Mouse (Mus musculus) left cerebral cortex, adult 2 months (tissue): Measurements from ENCODE around the gene Crybb2. TPM values are rescaled to one million over a fixed set of nuclear protein-coding genes. Genes with fewer than 3 reads are reported as not detected.
"Not testable (repeated sequence)": the region's sequence is repeated elsewhere in the genome, so short reads cannot be mapped to it uniquely, and the experiment has no call there.

Experiments used
- DNase-seq, 2 experiments: peaks; one replicate each; pipeline ENCODE4 v3.0.0; 2021 to 2022; ENCODE audit warnings: low spot score in 2 of 2, mixed read lengths in 1 of 2; ENCODE audit errors: extremely low spot score in 1 of 2
- H3K27ac ChIP-seq: fragments of 200-600 bp; 2 replicates; pipeline ENCODE4 v1.8.1; 2022
- H3K4me3 ChIP-seq: fragments of 200-600 bp; 2 replicates; pipeline ENCODE4 v1.8.1; 2022
- CTCF ChIP-seq: fragments of 200-600 bp; IDR thresholded peaks from 2 replicates; pipeline ENCODE4 v1.8.1; 2022; ENCODE audit warnings: antibody characterized with exemption, mild to moderate bottlenecking, moderate library complexity
- intact Hi-C: fragments of 180-260 bp; cut with DNase I; formaldehyde crosslinking; loops from one replicate; pipeline ENCODE4 v1.15.1; 2025
- long read RNA-seq, 2 experiments: library from polyadenylated mRNA; stranded (forward); transcript quantifications; one replicate each; pipeline ENCODE4 v2.0.0; 2021; ENCODE audit warnings: borderline mapping rate in 2 of 2
- total RNA-seq, 2 experiments: library from RNA; stranded (reverse); gene quantifications; 2 replicates each; pipeline ENCODE4 v1.2.3; 2021

Gene Crybb2
- total RNA-seq = not detected
- long read RNA-seq, experiment 1 = 0 reads
- long read RNA-seq, experiment 2 = 0 reads

DNA sequence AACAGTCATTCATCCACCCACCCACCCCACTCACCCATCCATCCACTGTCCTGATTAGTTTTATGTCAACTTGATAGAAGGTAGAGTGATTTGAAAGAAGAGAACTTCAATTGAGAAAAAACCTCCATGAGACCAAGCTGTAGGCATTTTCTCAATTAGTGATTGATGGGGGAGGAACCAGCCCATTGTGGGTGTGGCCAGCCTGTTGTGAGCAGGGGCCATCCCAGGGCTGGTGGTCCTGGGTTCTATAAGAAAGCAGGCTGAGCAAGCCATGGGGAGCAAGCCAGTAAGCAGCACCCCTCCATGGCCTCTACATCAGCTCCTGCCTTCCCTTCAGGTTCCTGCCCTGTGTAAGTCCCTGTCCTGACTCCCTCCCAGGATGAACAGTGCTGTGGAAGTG lies at the start of gene Crybb2:
Gene Crybb2 (minus strand): TSS at position 101 of the 400 bp plus-strand sequence.
- no peak for DNase-seq
- TF ChIP-seq CTCF = no peak
- H3K4me3 ChIP-seq = no peak within 1 kb of the TSS
- intact Hi-C loops = no loop called here
- no peak within 1 kb of the TSS for H3K27ac ChIP-seq

DNA sequence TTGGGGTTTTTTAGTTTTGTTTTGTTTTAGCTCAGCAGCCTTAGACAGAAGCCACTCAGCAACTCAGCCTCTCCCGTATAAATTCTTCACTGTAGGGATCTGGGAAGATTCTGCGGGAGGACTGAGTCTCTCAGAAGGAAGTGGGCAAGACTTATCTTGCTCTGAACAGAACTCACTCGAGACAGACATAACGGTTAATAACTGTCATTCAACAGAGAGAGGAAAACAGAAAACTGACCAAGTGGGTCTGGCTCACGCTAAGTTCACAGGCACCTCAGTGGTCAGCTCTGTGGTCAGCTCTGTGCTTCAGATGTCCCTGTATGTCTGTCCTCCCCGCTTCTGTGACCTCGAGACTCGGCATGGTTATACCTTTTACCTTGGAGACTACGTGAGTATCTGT lies 49.4 kb upstream of the Crybb2 start:
- no peak for DNase-seq
- intact Hi-C loops = no loop called here
- Histone ChIP-seq H3K4me3 (no peak overlapping the region), H3K27ac (peak overlapping the region; percentile 9)
- no peak for TF ChIP-seq CTCF

DNA sequence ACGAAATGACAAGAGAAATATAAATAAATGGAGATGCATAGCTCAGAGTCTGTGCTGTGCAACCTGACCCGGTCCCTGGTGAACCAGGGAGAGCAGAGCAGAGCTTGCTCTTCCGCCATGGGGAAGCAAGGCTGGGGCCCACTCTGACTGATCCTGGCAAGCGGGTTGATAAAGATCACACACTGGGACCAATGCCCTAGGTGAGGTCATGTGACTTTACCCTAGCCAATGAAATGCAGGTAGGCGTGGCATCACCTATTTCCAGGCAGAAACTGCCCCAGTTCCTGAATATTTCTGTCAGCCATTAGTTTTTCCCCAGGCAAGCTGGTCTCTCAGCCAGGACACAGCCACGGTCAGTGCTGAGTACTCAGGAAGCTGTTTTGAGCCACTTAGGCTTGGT lies 48.8 kb upstream of the Crybb2 start:
- no peak overlapping the region for H3K27ac ChIP-seq
- no peak for DNase-seq
- TF ChIP-seq CTCF = no peak
- H3K4me3 ChIP-seq = no peak overlapping the region
- intact Hi-C loops = no loop called here

DNA sequence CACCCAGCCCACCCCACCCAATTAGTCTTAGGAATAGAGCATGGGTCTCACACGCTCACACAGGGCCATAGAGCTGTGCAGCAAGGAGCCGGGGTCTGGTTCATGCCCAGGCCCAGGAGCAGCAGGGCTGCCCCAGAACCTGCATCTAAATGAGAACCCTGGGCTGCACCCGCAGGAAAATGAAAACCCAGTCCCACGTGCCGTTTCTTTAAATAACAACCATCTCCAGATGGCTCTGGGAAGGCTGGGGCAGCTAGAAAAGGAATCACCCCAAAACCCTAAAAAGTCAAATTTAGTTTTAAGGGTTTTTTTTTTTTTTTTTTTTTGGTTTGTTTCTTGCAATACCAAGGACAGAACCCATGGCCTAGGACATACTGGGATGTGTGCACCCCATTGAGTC lies 47.4 kb upstream of the Crybb2 start:
- H3K4me3 ChIP-seq = no peak overlapping the region
- DNase-seq = no peak
- intact Hi-C loops = no loop called here
- no peak for TF ChIP-seq CTCF
- H3K27ac ChIP-seq = peak overlapping the region; percentile 13; the same call in 1 of the 2 replicates

DNA sequence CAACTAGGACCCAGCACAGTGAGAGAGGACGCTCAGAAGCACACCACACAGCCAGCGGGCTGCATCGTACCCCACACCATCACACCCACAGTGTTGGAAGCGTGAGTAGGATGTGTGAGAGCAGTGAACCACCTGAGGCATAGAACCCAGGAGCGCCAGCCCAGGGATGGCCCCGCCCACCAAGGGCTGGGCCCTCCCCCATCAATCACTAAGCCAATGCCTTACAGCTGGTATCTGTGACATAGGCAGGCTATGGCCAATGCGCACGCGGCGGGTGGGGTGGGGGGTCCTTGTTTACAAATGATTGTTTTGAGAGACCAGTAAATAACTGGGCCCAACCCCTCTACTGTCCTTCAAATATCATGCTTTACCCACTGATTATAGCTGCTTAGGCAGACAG lies 46.0 kb upstream of the Crybb2 start:
- no peak for DNase-seq
- Histone ChIP-seq H3K4me3 (no peak overlapping the region), H3K27ac (no peak overlapping the region)
- TF ChIP-seq CTCF = no peak
- intact Hi-C loops = no loop called here

DNA sequence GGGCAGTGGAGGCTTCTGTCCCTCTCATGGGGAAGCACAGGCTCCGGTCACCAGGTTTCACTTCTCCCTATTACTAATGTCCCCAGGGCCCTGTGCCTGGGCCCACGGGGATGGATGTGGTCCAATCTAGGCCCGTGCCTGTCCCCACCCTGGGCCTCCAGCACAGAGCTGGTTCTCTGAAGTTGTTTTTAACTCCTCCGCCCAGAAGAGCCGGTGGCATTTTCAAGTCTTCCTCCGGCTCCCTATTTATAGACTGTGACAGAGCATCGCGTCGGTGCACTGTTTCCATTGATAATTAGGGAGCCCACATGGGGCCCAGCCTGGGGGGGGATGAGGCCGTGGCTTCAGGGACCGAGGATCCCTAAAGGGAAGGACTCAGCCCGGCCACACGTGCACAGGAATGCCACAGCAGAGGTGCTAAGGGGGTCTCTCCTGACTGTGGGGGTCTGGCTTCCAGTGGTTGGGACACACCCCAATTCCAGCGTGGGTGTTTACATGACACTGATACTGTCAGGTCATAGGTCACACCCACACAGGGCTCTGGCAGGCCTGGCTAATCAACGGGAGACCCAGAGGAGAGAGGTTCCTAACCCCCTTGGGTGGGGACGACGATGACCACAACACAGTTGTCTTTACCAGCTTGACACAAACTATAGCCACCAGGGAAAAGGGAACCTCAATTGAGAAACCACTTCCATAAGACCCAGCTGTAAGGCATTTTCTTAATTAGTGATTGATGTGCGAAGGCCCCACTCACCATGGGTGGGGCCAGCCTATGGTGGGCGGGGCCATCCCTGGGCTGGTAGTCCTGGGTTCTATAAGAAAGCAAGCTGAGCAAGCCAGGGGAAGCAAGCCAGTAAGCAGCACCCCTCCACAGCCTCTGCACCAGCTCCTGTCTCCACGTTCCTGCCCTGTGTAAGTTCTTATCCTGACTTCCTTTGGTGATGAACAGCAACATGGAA lies 44.6 kb upstream of the Crybb2 start:
- Histone ChIP-seq H3K27ac (peak overlapping the region; percentile 78), H3K4me3 (no peak overlapping the region)
- TF ChIP-seq CTCF = no peak
- peak; percentile 51 to 56 for DNase-seq
- intact Hi-C loops = no loop called here

DNA sequence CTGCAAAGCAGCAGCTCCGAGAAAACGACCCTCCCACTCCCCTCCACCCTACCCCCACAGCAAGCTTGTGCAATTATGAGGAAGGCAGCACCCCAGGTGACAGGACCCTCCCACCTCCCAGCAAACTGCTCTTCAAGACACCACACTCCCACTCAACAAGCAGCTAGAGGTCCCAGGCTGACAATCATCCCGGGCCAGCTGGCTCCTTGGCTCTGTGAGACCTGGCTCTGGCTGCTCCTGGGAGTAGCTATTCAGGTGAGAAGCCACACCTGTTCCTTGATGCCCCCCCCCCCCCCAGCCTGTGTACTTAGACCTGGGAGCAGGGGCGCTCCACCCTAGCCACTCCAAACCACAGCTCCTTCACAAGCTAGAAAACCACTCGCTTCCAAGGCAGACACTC lies 43.2 kb upstream of the Crybb2 start:
- no peak for TF ChIP-seq CTCF
- H3K4me3 ChIP-seq = no peak overlapping the region
- intact Hi-C loops = no loop called here
- DNase-seq = no peak
- no peak overlapping the region for H3K27ac ChIP-seq

DNA sequence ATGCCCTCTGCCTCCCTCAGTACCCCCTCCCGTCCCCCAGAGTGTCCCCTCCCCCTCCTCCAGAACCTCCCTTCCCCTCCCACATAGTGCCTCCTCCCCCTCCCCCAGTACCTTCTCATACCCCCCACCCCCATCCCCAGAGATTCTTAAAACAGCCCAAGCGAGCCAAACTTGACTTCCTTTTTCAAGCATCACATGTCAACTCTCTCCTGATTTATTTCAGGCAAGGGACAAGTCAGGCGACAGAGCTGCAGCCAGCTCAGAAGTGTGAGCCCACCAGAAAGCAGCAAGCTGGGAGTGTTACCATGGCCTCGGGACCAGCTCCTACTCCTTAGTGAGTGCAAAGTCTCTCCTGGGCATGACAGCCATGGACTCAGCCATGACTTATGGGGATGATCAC lies 41.4 kb upstream of the Crybb2 start:
- intact Hi-C loops = no loop called here
- no peak for DNase-seq
- no peak overlapping the region for H3K4me3 ChIP-seq
- TF ChIP-seq CTCF = no peak
- no peak overlapping the region for H3K27ac ChIP-seq

DNA sequence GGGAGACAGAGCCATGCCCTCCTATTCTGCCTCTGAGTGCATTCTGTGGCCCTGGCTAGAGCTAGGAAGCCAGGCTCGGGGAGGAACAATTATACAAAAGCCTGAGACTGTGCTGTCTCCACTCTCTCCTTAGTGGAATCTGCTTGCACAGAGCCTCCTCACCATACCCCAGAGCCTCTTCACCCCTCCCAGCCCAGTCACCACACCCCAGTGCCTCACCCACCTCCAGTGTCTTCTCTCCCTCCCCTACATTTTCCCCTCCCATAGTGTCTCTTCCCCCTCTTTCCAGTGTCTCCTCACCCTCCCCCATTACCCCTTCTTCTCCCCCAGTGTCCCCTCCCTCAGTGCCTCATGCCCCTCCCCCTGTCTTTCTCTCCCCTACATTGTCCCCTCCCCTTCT lies 41.0 kb upstream of the Crybb2 start:
- peak overlapping the region; percentile 47 for H3K27ac ChIP-seq
- no peak for DNase-seq
- no peak for TF ChIP-seq CTCF
- intact Hi-C loops = no loop called here
- no peak overlapping the region for H3K4me3 ChIP-seq

DNA sequence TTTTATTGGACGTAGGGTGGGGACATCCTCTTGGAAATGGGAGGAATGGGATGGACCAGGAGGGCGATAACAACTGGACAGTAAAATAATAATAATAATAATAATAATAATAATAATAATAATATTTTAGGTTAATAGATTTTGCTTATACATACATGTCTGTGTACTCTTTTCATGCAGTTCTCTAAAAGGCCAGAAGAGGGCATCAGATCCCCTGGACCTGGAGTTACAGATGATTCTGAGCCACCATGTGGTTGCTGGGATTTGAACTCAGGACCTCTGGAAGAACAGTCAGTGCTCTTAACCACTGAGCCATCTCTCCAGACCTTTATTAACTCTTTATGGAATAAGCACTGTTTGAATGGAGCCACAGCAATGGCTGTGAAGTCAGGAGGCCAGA lies 39.7 kb upstream of the Crybb2 start:
- TF ChIP-seq CTCF = peak; percentile 65
- intact Hi-C loops = not testable (repeated sequence)

DNA sequence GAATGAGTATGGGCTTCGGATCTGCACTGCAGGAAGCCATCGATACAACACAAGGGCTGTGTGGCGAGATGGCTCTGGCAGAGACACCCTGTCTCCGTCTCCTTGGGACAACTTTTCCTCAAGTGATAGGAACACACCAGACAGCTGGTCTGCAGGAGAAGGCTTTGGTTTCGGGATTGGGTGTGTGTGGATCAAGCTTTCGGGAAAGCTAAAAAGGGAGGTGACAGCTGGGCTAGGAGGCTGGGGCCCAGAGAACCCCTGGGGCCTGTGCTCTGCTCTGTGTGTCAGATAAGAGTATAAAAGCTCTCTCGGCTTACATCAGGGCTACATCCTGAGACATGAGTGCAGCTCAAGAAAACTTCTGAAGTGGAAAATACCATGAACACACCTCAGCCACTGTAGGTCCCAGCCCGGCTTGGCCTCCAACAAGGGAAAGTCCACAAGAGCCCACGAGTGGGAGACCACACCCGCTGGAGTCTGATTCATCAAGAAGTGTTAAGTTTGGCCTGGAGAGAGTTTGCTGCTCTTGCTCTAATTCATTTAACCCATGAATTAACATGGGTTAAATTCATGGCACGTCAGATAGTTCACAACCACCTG lies 38.3 kb upstream of the Crybb2 start:
- Histone ChIP-seq H3K27ac (no peak overlapping the region), H3K4me3 (no peak overlapping the region)
- intact Hi-C loops = no loop called here
- no peak for DNase-seq
- no peak for TF ChIP-seq CTCF

More for the DNA sequence above, 39.7 kb upstream of the Crybb2 start:
- H3K4me3 ChIP-seq, H3K27ac ChIP-seq, DNase-seq: not testable (repeated sequence)

DNA sequence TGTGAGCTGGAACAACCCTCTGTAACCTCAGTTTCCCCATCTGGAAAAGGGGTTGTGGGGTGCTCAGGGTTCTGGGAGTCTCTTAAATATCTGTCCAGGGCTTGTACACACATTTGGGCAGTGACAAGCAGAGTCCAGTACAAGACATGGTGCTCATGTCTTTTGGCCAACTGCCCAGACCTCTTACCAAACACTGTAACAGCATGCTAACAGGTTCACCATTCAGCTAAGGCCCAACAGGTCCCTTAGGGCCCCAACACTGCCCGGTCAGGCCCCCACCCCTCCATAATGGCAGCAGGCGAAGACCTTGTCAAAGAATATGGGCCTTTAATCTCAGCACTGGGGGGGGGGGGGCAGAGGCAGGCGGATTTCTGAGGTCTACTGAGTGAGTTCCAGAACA lies 37.8 kb upstream of the Crybb2 start:
- Histone ChIP-seq H3K27ac (no peak overlapping the region), H3K4me3 (no peak overlapping the region)
- DNase-seq = no peak
- intact Hi-C loops = no loop called here
- no peak for TF ChIP-seq CTCF

DNA sequence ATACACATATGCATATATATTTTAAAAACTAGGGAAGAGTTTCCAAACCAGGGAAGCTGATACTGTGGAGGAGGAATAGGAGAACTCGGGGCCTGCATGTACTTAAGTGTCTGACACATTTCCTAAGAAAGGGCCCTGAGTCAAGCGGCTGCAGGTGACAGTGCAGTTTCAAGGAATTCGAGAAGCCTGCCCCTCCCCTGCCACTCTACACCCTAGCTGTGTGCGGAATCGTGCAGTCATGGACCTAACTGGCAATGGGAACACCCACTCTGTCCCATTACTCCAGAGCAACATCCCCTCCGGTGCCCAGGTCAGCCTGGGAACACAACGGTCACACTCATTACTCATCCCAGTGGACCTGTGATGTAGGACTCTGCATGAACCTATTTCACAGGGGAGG lies 36.7 kb upstream of the Crybb2 start:
- Histone ChIP-seq H3K4me3 (no peak overlapping the region), H3K27ac (no peak overlapping the region)
- intact Hi-C loops = no loop called here
- DNase-seq = no peak
- TF ChIP-seq CTCF = no peak
